Mouse (Mus musculus): ENCODE measurements around the gene Otof. TPM values are rescaled to one million over a fixed set of nuclear protein-coding genes. Genes with fewer than 3 reads are reported as not detected.
A peak's percentile ranks its signal among the peaks of the same experiment; 100 is the strongest.

The Otof gene
- total RNA-seq, 2 experiments from 2014 or later = not detected

DNA sequence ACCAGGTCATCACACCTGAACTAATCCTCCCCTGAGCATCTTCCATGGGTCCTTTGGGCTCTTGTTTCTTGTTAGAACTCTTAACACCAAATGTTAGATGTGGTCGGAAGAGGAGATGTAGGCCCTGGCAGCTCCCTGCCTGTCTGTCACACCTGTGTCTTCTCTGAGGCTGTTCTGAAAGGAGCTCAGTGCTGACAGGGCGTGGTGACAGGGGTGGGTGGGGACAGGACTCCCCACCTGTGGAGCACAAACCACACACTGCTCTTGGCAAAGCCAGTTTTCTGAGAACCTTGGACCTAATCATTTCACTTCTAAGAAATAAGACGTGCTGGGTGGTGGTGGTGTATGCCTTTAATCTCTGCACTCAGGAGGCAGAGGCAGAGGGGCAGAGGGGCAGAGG lies 108.1 kb downstream of the Otof start:
- ATAC-seq (replicated peaks; ENCODE audit: low FRiP score, poor library complexity, severe bottlenecking) = 0 out of 2 replicates have a peak, but pooled peaks have one; percentile 34

DNA sequence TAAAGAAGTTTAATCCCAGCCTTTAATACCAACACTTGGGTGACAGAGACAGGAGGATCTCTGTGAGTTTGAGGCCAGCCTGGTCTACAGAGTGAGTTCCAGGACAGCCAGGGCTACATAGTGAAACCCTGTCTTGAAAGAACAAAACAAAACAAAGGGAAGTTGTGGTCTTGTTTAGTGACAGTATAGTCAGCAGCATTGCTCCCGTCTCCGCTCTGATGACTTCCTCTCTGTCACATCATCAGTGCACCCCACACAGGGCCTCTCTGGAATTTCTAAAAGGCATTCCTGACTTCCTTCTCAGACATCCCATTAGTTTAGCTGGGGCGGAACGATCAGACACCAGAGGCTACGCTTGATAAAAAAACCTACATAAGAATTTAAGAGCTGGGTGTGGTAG lies 117.8 kb downstream of the Otof start:
- ATAC-seq (replicated peaks; ENCODE audit: low FRiP score, poor library complexity, severe bottlenecking) = no peak

GRCm38 (mm10) chr5:30343107-30343506 lies 118.6 kb downstream of the Otof start:
- no peak for ATAC-seq (replicated peaks; ENCODE audit: low FRiP score, poor library complexity, severe bottlenecking)

GRCm38 (mm10) chr5:30342601-30343015 lies 119.1 kb downstream of the Otof start:
- no peak for ATAC-seq (replicated peaks; ENCODE audit: low FRiP score, poor library complexity, severe bottlenecking)

- no peak for ATAC-seq (replicated peaks; ENCODE audit: low FRiP score, poor library complexity, severe bottlenecking)
Observed at GRCm38 (mm10) chr5:30341601-30342365, 119.9 kb downstream of the Otof start.

DNA sequence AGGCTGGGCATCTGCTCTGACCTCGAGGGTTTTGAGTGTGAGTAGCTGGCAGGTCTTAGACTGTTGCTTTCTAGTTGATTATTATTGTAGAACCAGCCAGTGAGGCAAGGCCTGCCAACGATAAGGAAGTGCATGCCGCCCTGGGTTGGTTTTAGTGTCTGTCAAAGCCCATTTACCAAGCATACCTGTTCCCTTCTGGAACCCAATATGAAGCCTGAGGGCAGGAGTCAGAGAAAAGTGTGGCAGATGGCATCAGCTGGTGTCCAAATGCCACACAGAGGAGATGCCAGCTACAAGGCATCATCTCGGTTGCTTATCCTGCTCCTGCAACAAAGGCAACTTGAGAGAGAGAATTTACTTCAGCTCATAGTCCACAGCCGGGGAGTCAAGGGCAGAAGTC lies 120.9 kb downstream of the Otof start:
- ATAC-seq (replicated peaks; ENCODE audit: low FRiP score, poor library complexity, severe bottlenecking) = no peak

Other genes with a start within 250 kb of the Otof start
- gene Selenoi, start 229.4 kb downstream of the Otof start, total RNA-seq (2015; ENCODE audit: low replicate concordance) = 11.3 and 18.7 TPM in 2 replicates
- 16.9 and 46.8 TPM in 2 replicates for gene Selenoi, start 229.4 kb downstream of the Otof start, total RNA-seq (2017; ENCODE audit: low replicate concordance)
- not detected in 2 replicates for gene Drc1, start 180.5 kb downstream of the Otof start, total RNA-seq (2015; ENCODE audit: low replicate concordance)
- gene Drc1, start 180.5 kb downstream of the Otof start, total RNA-seq (2017; ENCODE audit: low replicate concordance) = not detected in 2 replicates
- not detected in 2 replicates for gene 1700001C02Rik, start 4.1 kb upstream of the Otof start, total RNA-seq (2015; ENCODE audit: low replicate concordance)
- gene 1700001C02Rik, start 4.1 kb upstream of the Otof start, total RNA-seq (2017; ENCODE audit: low replicate concordance) = not detected in 2 replicates
- gene Cib4, start 83.9 kb upstream of the Otof start, total RNA-seq (2015; ENCODE audit: low replicate concordance) = not detected in 2 replicates
- not detected in 2 replicates for gene Cib4, start 83.9 kb upstream of the Otof start, total RNA-seq (2017; ENCODE audit: low replicate concordance)
- not detected in 2 replicates for gene Kcnk3, start 126.2 kb upstream of the Otof start, total RNA-seq (2015; ENCODE audit: low replicate concordance)
- gene Kcnk3, start 126.2 kb upstream of the Otof start, total RNA-seq (2017; ENCODE audit: low replicate concordance) = not detected in 2 replicates
- 9.4 and 13.4 TPM in 2 replicates for gene Slc35f6, start 186.0 kb upstream of the Otof start, total RNA-seq (2015; ENCODE audit: low replicate concordance)
- gene Slc35f6, start 186.0 kb upstream of the Otof start, total RNA-seq (2017; ENCODE audit: low replicate concordance) = 11.2 and 16.7 TPM in 2 replicates
- 501 and 540 TPM in 2 replicates for gene Cenpa, start 204.8 kb upstream of the Otof start, total RNA-seq (2015; ENCODE audit: low replicate concordance)
- 370 and 444 TPM in 2 replicates for gene Cenpa, start 204.8 kb upstream of the Otof start, total RNA-seq (2017; ENCODE audit: low replicate concordance)
- gene Dpysl5, start 249.6 kb upstream of the Otof start, total RNA-seq (2015; ENCODE audit: low replicate concordance) = 0.36 TPM in 1 of 2 replicates, not detected in the other
- not detected in 2 replicates for gene Dpysl5, start 249.6 kb upstream of the Otof start, total RNA-seq (2017; ENCODE audit: low replicate concordance)

Measured in erythroid progenitor cell, adult 5-6 weeks (primary cell).